ENCODE assay signal across 24 mouse cellular contexts in genomic region chr4:49741942-49742341, GRCm38 (mm10).
"Had no signal": no experiment of that assay in that cellular context is flagged by ENCODE, and none has a peak within 500 bp of the region (broad histone marks: within the 10 kb centered on the region; RNA-seq: fewer than 3 reads in every experiment).

No protein-coding gene starts in this region.

- H3K4me2 ChIP-seq: heart, embryonic 12.5 days; hindbrain, embryonic 12.5 days; hindbrain, embryonic 14.5 days; intestine, embryonic 15.5 days; limb, embryonic 12.5 days; liver, embryonic 13.5 days; liver, embryonic 15.5 days had no signal

- ATAC-seq: inflammation-experienced regulatory T-cells, adult 6 months; intestine, embryonic 15.5 days; intestine, postnatal 0 days had no signal

- H3K27me3 ChIP-seq: heart, embryonic 12.5 days; hindbrain, embryonic 12.5 days; intestine, embryonic 15.5 days; limb, embryonic 12.5 days; liver, embryonic 13.5 days; liver, embryonic 15.5 days had no signal

- DNase-seq: gastrocnemius, postnatal 14 days; gastrocnemius, postnatal 36 days; heart, adult 18-20 months; heart, postnatal 10 days; heart, postnatal 4 days; kidney, adult 18-20 months; kidney, adult 8-10 months; kidney, postnatal 10 days; kidney, postnatal 25 days; kidney, postnatal 4 days; layer of hippocampus, adult 9-11 months; liver, embryonic 13.5 days had no signal

- H3K36me3 ChIP-seq: heart, embryonic 10.5 days; heart, embryonic 12.5 days; hindbrain, embryonic 10.5 days; hindbrain, embryonic 12.5 days; intestine, embryonic 15.5 days; limb, embryonic 10.5 days; limb, embryonic 12.5 days; liver, embryonic 13.5 days; liver, embryonic 15.5 days had no signal

- H3K27ac ChIP-seq: heart, embryonic 10.5 days; hindbrain, embryonic 10.5 days; hindbrain, embryonic 12.5 days; hindbrain, embryonic 14.5 days; intestine, embryonic 15.5 days; left cerebral cortex, adult 2 months; limb, embryonic 10.5 days; limb, embryonic 12.5 days; liver, embryonic 13.5 days; liver, embryonic 15.5 days had no signal

- H3K9me3 ChIP-seq: heart, embryonic 10.5 days; heart, embryonic 12.5 days; hindbrain, embryonic 10.5 days; hindbrain, embryonic 12.5 days; intestine, embryonic 15.5 days; limb, embryonic 10.5 days; limb, embryonic 12.5 days; liver, embryonic 13.5 days; liver, embryonic 15.5 days had no signal

- H3K4me3 ChIP-seq: heart, embryonic 10.5 days; heart, embryonic 12.5 days; hindbrain, embryonic 10.5 days; hindbrain, embryonic 12.5 days; intestine, embryonic 15.5 days; left cerebral cortex, adult 2 months; limb, embryonic 10.5 days; limb, embryonic 12.5 days; liver, embryonic 13.5 days; liver, embryonic 15.5 days had no signal

- H3K9ac ChIP-seq: heart, embryonic 12.5 days; hindbrain, embryonic 12.5 days; hindbrain, embryonic 14.5 days; intestine, embryonic 15.5 days; limb, embryonic 12.5 days; liver, embryonic 13.5 days; liver, embryonic 15.5 days had no signal

- H3K4me1 ChIP-seq: heart, embryonic 10.5 days; heart, embryonic 12.5 days; hindbrain, embryonic 10.5 days; hindbrain, embryonic 12.5 days; intestine, embryonic 15.5 days; limb, embryonic 10.5 days; limb, embryonic 12.5 days; liver, embryonic 13.5 days; liver, embryonic 15.5 days had no signal
